Mouse (Mus musculus) kidney, embryonic 14.5 days (tissue): ENCODE results near the gene Cnst. TPM values are rescaled to one million over a fixed set of nuclear protein-coding genes. Genes with fewer than 3 reads are reported as not detected.
"Not testable (repeated sequence)": the region's sequence is repeated elsewhere in the genome, so short reads cannot be mapped to it uniquely, and the experiment has no call there.

Experiments used
- ATAC-seq: fragments of 200-750 bp; cut with Nextera tagmentation; 2 replicates; pipeline ENCODE4 v1.8.0; 2017; ENCODE audit warnings: moderate number of reproducible peaks, mild to moderate bottlenecking, moderate TSS enrichment, moderate library complexity; ENCODE audit not compliant: low FRiP score, low TSS enrichment
- H3K27ac ChIP-seq: fragments of 300-500 bp; sonication (generic); 2 replicates; pipeline ENCODE4 v1.5.1; 2014; ENCODE audit warnings: low read depth, mild to moderate bottlenecking, low read length, moderate library complexity, mixed read lengths
- H3K27me3 ChIP-seq: fragments of 300-500 bp; sonication (generic); 2 replicates; pipeline ENCODE4 v1.6.1; 2014; ENCODE audit warnings: mild to moderate bottlenecking, low read length; ENCODE audit not compliant: control insufficient read depth, insufficient read depth
- H3K36me3 ChIP-seq: fragments of 300-500 bp; sonication (generic); 2 replicates; pipeline ENCODE4 v1.6.1; 2014; ENCODE audit warnings: low read length, mixed read lengths; ENCODE audit not compliant: control insufficient read depth, insufficient read depth
- H3K4me1 ChIP-seq: fragments of 300-500 bp; sonication (generic); 2 replicates; pipeline ENCODE4 v1.6.1; 2014; ENCODE audit warnings: low read length, mixed read lengths; ENCODE audit not compliant: control insufficient read depth, insufficient read depth
- H3K4me2 ChIP-seq: fragments of 300-500 bp; sonication (generic); replicated peaks from 2 replicates; pipeline ENCODE4 v1.6.1; 2014; ENCODE audit warnings: low read depth, mild to moderate bottlenecking, low read length
- H3K4me3 ChIP-seq: fragments of 300-500 bp; sonication (generic); 2 replicates; pipeline ENCODE4 v1.5.1; 2014; ENCODE audit warnings: mild to moderate bottlenecking, low read length
- H3K9ac ChIP-seq: fragments of 300-500 bp; sonication (generic); 2 replicates; pipeline ENCODE4 v1.6.1; 2014; ENCODE audit warnings: low read depth, mild to moderate bottlenecking, low read length, moderate library complexity
- H3K9me3 ChIP-seq: fragments of 300-500 bp; sonication (generic); 2 replicates; pipeline ENCODE4 v1.6.1; 2016; ENCODE audit warnings: low read length; ENCODE audit not compliant: control insufficient read depth
- WGBS: fragments of 180-500 bp; shearing (Covaris S2); extraction: QIAGEN DNeasy Blood & Tissue Kit; methylation state at CpG from one replicate; pipeline ENCODE4 v1.1.7; 2014; 5-methylcytosine and 5-hydroxymethylcytosine counted together
- polyA plus RNA-seq: library from polyadenylated mRNA; unstranded; fragments of >200 nt; fragmentation: Nextera tagmentation; extraction: Ambion mirVana; gene quantifications from 2 replicates; pipeline ENCODE4 v1.2.1, GENCODE M21; 2014

Cnst gene
- 7.7 and 14.1 TPM in 2 replicates for polyA plus RNA-seq

DNA sequence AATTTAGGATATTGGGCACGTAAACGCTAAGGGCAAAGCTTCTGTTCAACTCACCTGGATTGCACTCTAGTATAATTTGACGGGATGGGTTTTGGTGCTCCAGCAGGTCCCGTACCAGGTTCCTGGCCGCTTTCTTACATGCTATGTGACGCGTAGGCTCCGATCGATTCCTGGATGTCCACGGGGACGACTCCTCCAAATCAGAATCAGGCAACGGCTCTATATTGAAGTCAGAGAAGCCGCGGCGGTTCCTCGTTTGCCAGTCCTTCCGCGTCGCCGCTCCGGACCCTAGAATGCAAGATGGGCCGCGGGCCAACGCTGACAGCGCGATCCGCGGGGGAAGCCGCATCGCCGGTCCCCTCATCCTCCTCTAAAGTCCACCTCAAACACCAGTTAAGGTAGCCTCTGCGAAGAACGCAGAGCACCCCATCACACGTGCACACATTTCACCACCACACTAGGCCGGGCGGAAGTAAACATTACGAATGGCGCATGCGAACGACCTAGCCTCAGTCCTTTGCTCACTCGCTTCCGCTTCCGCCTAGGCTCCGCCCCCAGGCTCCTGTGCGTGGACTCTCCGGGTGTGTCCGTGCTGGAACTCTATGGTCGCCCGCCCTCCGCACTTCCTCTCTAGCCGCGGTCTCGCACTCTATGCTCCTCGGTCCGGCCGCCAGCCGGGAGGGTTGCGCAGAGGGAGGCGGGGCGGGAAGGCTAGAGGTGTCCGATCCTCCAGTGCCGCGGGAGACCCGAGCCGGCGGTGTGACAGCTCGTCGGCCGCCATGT is at the start of gene Cnst, which contains the start of gene Tfb2m:
Gene Cnst (plus strand): TSS at position 603 of the 783 bp plus-strand sequence.
Gene Tfb2m (minus strand): TSS at position 500 of the 783 bp plus-strand sequence.
- WGBS = under 1% methylated on average over 65 of the region's 69 CpGs
- H3K27ac ChIP-seq = peak within 1 kb of the TSS; percentile 87; the same call in 1 of the 2 replicates
- H3K4me1 ChIP-seq, H3K9me3 ChIP-seq, H3K36me3 ChIP-seq, H3K27me3 ChIP-seq: not testable (repeated sequence)
- H3K4me2 ChIP-seq = peak within 1 kb of the TSS; percentile 69
- ATAC-seq = peak; percentile 100
- H3K4me3 ChIP-seq = peak within 1 kb of the TSS; percentile 75
- peak within 1 kb of the TSS; percentile 76 for H3K9ac ChIP-seq

DNA sequence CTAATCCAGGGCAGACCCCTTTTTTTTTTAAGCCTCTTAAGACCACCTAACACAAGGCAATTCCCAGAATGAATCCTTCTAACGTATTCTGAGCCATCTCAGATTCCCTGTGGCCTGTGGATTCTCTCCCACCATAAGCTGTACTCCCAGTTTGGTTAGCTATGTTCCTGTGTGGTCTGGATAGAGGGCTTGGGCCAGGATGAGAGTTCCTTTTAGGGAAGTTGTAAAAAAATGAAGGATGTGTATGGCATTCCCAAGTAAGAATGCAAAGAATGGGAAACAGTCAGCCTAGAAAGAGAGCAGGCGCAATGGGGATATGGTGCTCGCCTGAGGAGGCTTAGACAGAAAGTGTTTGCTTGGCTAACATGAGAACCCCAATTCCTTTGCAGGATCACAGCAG is 46.9 kb upstream of the Cnst start:
- no peak overlapping the region for H3K9ac ChIP-seq
- no peak for ATAC-seq
- 74% methylated on average over 3 of the region's 3 CpGs for WGBS
- H3K9me3 ChIP-seq = no peaks in the 10 kb centered on the region
- H3K27me3 ChIP-seq = no peaks in the 10 kb centered on the region
- no peaks in the 10 kb centered on the region for H3K4me1 ChIP-seq
- no peak overlapping the region for H3K4me3 ChIP-seq
- H3K4me2 ChIP-seq = no peak overlapping the region
- H3K36me3 ChIP-seq = no peaks in the 10 kb centered on the region
- no peak overlapping the region for H3K27ac ChIP-seq

DNA sequence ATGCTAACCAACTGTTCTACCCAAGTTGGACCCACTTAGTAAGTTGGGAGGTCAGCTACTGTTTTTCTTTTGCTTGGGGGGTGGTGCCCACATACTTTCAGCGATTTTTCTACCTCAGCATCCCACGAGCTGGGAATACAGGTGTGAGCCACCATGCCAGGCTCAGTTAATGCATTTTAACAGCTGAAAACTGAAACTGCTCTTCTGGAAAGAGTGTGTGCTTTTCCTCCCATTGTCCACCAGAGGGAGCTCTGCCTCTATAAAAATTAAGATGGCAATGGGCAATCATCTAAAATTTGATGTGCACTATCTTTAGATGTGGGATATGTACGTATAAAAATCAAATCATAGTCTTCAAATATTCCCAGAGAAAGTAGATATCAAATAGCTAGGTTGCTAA is 43.6 kb upstream of the Cnst start:
- no peak for ATAC-seq
- no peaks in the 10 kb centered on the region for H3K4me1 ChIP-seq
- H3K4me2 ChIP-seq = no peak overlapping the region
- H3K27ac ChIP-seq = no peak overlapping the region
- no peaks in the 10 kb centered on the region for H3K27me3 ChIP-seq
- H3K9me3 ChIP-seq = no peaks in the 10 kb centered on the region
- no peaks in the 10 kb centered on the region for H3K36me3 ChIP-seq
- no peak overlapping the region for H3K9ac ChIP-seq
- 16% methylated on average over 3 of the region's 3 CpGs for WGBS
- H3K4me3 ChIP-seq = no peak overlapping the region

DNA sequence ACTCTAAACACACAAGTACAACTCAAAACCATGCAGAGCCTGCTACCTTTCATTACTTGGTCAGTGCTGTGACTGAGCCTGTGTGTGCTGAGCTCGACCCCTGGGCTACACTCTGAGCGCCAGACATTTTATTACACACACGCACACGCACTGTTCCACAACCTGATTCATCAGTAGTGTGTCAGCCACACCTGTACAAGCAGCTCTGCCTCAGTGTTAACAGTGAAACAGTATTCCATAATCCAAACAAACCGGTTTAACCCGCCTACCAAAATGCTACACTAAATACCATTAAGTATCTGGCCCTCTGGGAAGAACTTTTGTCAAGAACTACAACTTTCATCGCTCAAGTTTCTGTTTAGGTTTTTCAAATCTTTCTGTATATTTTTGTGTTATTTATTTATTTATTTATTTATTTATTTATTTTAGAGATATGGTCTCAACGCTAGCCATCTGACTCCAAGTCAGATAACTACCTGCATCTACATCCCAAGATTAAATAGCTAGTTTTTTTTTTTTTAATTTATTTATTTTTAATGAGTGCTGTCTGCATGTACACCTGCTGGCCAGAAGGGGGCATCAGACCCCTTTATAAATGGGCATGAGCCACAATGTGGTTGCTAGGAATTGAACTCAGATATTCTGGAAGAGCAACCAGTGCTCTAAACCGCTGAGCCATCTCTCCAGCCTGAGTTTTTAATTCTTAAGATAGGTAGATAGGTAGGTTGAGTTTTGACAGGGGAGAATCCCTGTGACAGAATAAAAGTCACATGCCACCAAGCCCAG is 39.4 kb upstream of the Cnst start:
- Histone ChIP-seq H3K4me2 (no peak overlapping the region), H3K27ac (no peak overlapping the region), H3K4me1 (no peaks in the 10 kb centered on the region), H3K4me3 (no peak overlapping the region), H3K27me3 (no peaks in the 10 kb centered on the region), H3K9me3 (no peaks in the 10 kb centered on the region), H3K36me3 (no peaks in the 10 kb centered on the region), H3K9ac (no peak overlapping the region)
- no peak for ATAC-seq
- 62% methylated on average over 9 of the region's 9 CpGs for WGBS

DNA sequence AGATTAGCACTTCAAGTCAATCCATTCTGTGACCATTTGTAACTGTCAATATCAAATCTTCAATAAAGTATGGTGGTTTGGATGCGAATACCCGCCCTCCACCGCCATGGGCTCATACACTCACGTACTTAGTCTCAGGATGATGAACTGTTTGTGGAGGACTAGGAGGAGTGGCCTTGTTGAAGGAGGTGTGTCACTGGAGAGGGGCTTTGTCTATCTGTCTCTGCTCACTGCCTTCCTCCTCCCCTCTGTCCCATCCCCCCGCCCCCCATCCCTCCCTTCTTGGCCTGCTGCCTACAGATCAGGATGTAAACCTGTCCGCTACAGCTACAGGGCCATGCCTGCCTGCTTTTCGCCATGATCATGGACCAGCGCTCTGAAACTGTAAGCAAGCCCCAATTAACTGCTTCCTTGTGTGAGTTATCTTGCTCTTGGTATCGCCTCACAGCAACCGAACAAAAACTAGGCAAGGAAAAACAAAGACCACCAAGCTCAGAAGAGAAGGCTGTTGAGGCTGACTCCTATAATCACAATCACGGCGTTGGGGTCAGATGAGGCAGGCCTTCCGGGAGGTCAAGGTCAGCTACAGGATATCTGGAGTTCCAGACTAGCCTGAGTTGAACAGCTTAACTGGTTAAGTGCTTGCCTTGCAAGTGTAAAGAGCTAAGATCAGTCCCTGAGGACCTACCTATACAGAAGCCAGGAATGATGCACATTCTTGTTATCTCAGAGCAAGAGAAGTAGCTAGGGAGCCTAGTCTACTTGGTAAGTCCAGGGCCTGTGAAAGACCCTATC is 35.4 kb upstream of the Cnst start:
- no peaks in the 10 kb centered on the region for H3K36me3 ChIP-seq
- H3K9ac ChIP-seq = no peak overlapping the region
- H3K27ac ChIP-seq = no peak overlapping the region
- no peaks in the 10 kb centered on the region for H3K9me3 ChIP-seq
- no peak for ATAC-seq
- WGBS = 65% methylated on average over 13 of the region's 13 CpGs
- H3K27me3 ChIP-seq = no peaks in the 10 kb centered on the region
- H3K4me1 ChIP-seq = no peaks in the 10 kb centered on the region
- no peak overlapping the region for H3K4me3 ChIP-seq
- no peak overlapping the region for H3K4me2 ChIP-seq

DNA sequence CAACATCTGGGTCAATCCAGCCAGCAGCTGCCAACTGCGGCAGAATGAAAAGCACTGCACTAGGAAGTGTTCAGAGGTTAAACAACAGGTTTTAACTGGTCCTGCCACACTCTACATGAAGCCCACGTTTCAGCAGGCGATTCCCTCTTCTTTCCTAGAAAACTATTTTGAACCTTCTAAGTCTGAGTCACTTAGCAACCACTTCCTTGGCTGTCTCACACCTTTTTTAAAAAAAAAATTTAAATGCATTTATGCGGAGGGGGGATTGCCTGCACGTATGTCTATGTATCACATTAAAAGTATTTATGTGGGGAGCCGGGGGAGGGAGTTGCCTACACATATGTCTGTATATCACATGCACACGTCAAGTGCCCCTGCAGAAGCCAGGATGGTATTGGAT is 34.3 kb upstream of the Cnst start:
- Histone ChIP-seq H3K9ac (no peak overlapping the region), H3K36me3 (no peaks in the 10 kb centered on the region), H3K27me3 (no peaks in the 10 kb centered on the region), H3K4me2 (no peak overlapping the region), H3K27ac (no peak overlapping the region), H3K4me3 (no peak overlapping the region), H3K9me3 (no peaks in the 10 kb centered on the region), H3K4me1 (0 out of 2 replicates have a peak, but pooled peaks cover 4% of the 10 kb centered on the region)
- no peak for ATAC-seq
- 69% methylated on average over 7 of the region's 7 CpGs for WGBS

DNA sequence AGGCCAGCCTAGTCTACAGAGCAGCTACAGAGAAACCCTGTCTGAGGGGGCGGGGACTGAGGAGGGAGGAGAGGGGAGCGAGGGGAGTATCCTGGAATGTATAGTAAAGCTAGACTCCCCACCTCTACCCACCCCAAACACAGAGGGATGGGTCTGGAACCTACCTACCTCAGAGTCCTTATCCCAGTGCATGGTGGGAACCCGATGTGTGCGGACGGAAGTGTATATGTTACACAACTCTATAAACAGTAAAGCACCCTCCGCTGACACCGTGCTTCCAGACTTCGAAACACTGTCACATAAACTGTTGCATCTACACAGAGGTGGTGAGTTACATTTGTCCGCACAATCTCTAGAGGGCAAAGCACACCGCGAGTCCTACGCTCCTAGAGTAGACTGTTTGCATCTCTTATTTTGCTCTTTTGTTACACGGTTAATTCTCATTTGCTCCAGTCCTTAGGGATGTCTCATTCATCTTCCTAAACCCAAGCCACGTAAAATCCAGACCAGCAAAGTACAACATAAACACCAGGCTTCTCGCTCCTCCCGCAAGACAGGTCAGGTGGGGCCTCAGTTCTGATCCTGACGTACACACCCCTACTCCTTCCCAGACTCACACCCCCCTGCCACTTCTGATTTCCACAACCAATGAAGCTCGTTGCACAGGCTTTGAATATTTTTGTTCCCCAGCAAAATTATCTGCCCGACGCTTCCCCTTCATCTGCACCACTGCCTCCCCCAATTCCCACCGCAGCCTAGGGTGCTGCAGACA is 29.0 kb upstream of the Cnst start:
- 1% methylated on average over 21 of the region's 21 CpGs for WGBS

More for the DNA sequence above, 29.0 kb upstream of the Cnst start:
- H3K27me3 ChIP-seq = no peaks in the 10 kb centered on the region
- peak; percentile 76 for ATAC-seq
- H3K9me3 ChIP-seq = no peaks in the 10 kb centered on the region
- no peaks in the 10 kb centered on the region for H3K36me3 ChIP-seq
- H3K27ac ChIP-seq = no peak overlapping the region
- peak overlapping the region; percentile 67 for H3K9ac ChIP-seq
- H3K4me2 ChIP-seq = peak overlapping the region; percentile 95
- H3K4me1 ChIP-seq = 0 out of 2 replicates have a peak, but pooled peaks cover 4% of the 10 kb centered on the region
- peak overlapping the region; percentile 80 for H3K4me3 ChIP-seq
